Mouse (Mus musculus) thymus, postnatal 10 days (tissue): ENCODE measurements at regions not wholly inside any gene's neighbourhood (a gene's known extent, or its start where the extent isn't known, plus 50 kb on each side); places are given as distances from the start of the nearest gene placed in this dataset.
"Not testable (repeated sequence)": the region's sequence is repeated elsewhere in the genome, so short reads cannot be mapped to it uniquely, and the experiment has no call there.

Source experiments
- DNase-seq, 2 experiments: peaks; one replicate each; pipeline ENCODE4 v3.0.0; 2021; ENCODE audit warnings: low spot score in 2 of 2

DNA sequence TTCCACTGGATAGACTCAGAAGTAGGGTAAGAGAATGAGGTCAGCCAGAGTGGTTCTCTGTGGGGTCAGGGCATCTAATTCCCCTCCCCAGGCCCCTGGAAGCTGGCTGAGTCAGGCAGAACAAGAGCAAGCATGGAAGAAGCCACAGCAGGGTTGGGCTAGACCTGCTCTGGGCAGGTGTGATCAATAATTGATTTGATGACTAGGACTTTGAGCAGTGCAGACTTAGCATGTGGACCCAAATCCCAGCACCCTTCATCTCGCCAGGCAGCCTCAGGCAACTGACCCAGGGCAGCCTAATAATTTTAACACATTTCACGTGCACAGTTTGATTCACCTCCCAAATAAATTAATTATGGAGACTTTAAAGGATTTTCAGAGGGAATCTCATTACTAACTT is 67.2 kb downstream of the Qdpr start:
- DNase-seq, result no peak

DNA sequence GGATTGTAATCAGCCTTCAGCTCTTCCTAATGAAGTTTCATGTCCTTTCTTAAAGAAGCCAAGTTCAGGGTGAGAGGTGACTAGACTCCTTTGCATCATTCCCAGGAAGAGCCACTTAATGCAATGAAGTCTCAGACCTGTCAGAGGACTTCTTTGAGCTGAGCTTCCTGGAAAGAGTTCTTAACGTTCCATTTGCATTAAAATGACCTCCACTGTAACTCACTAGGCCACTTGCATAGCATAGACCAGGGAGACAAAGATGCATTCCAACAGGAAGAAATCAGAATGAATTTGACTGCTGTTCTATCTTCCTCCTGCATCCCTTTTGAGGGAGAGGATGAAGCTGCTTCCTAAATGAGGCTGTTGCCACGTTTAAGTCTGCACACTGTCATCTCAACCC is 71.5 kb downstream of the Qdpr start:
- DNase-seq, result no peak

DNA sequence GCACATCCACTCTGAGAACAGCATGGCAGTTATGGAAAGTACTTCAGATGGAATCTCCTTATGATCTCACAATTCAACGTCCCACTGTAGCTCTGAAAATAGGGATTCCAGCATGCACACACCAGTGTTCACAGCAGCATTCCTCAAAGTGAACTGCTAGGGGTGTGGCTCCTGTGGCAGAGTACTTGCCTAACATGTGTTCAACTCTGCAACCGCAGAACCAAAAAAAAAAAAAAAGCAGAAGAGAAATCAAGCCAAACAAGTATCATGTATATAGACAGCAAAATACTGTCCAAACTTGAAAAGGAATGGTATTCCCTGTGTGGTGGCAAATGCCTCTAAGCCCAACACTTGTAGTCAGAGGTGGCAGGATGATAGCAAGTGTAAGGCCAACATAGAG is 77.0 kb downstream of the Qdpr start:
- no peak for DNase-seq

DNA sequence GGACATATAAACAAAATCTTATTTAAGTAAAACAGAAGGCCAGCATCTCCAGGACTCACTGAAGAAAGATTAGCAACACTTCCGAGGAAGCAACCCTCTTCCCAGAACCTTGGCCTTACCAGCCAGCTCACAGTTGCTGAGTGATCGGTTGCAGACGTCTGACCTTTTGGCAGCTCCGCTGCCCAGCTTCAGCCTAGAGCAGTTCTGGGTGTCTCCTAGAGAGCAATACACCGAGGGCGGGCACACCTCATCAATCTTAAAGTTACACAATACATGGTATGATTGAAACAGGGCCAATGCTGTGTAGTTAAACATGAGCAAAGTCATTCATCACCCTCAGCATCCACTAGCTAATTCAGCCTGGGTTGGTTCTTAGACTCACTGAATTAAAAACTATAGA is 81.6 kb downstream of the Qdpr start:
- DNase-seq, result no peak

DNA sequence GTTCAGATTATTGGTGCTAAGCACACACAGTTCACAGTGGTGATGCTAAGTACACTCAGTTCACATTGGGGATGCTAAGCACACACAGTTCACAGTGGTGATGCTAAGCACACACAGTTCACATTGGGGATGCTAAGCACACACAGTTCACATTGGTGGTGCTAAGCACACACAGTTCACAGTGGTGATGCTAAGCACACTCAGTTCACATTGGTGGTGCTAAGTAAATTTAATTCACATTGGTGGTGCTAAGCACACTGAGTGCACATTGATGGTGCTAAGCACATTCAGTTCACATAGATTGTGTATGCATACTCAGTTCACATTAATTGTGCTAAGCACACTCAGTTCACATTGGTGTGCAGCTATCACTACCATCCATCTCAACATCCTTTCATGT is 89.8 kb downstream of the Qdpr start:
- DNase-seq, result no peak

DNA sequence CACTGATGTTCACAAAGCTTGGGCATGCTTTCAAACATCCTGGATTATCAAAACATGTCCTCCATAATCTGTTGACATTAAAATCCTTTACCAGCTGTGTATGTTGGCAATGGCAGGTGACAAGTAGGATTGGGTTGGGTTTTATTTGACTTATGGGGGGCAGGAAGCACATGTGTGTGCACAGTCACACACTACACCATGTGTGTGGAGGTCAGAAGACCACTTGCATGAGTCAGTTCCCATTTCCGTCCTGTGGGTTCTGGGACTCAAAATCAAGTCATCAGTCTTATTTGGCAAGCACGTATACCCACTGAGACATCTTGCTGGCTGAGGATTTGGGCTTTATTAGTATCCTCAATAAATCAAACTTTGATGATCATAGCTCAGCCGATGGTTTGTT is 109.6 kb downstream of the Qdpr start:
- no peak for DNase-seq

DNA sequence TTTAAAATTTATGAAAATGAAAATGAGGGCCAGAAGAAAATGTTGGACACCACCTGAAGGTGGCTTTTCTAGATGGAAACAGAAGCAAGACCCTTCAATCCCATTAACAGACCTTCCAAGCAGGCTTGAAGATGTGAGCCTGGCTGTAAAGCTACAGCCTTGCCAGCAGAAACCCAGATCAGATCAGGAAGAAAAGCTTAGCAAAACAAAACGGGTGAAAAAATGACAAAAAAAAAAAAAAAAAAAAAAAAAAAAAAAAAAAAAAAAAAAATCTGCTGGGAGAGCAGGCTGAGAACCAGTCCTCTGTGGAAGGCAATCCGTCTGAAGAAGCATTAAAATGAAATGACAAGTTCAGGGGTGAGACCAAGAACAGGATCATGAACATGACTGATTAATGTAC is 113.2 kb downstream of the Qdpr start:
- no peak for DNase-seq

DNA sequence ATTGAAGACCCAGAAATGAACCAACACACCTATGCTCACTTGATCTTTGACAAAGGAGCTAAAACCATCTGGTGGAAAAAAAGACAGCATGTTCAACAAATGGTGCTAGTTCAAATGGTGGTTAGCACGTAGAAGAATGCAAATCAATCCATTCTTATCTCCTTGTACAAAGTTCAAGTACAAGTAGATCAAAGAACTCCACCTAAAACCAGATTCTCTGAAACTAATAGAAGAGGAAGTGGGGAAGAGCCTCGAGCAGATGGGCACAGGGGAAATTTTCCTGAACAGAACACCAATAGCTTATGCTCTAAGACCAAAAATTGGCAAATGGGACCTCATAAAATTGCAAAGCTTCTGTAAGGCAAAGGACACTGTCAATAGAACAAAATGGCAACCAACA is 125.6 kb downstream of the Qdpr start:
- DNase-seq, result not testable (repeated sequence)

DNA sequence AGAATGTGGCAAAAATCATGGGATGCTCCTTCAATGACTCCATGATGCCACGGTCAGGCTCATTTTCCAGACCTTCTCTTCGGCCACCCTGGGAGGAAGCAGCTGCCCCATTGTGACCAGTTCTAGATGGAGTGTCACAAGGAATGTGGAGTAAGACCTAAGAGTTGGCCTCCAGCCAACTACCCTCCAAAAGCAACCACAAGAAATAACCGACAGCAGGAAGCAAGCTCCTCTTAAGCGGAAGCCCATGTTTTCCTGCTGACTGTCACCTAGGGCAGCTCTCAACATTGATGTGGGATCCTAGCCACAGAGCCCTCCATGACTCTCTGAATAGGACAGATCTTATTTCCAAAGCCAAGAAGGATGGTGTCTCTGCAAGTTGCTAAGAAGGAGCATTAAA is 126.5 kb downstream of the Qdpr start:
- no peak for DNase-seq

DNA sequence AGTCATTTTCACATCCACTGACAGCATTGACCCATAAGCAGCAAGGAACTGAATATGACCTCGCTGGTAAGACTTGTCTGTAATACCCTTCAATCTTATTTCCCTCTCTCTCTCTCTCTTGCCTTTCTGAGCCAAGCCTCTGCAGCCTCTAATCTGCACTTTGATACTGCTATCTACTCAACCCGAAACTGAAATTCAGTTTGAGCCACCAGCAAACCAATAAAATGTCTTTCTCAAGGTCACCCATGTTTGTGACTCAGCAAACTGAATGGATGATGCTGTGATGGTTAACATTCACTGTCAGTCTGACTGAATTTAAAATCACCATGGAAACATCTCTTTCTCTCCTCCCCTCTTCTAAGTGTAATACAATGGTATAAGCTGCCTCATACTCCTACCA is 132.0 kb downstream of the Qdpr start:
- DNase-seq, result no peak

DNA sequence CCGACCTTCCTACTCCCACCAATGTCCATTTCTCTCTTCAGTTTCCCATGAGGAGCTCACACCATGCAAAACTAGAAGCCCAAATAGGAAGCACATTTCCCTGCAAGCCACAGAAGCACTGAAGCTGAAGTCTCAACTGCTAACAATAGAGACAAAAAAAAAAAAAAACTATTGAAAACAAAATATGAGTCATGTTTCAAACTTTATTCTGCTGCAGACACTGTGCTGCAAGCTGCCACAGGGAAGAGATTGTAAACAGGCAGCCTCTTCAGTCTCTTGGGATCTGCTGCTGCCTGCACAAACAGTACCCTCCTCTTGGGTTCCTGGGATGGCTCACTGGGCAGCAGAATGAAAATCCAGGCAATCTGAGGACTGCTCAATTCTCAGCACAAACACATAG is 148.9 kb downstream of the Qdpr start:
- DNase-seq, result no peak

DNA sequence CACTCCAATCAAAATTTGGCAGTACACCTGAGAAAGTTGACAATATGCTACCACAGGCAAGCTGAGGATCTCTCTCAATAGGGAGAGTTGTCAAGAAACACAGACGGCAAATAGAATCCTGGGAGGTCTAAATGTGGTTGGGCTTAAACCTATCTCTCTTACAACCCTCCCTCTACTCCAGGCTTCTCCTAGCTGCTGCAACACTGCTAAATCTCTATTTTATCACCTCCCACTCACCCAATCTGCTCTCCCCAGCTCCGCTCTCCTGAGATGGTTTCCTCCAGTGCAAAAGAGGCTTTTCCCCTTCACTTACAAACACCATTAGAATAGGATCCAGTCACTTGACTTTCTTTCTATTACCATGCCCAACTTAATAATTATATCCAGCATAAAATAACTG is 151.2 kb downstream of the Qdpr start:
- DNase-seq, result no peak

DNA sequence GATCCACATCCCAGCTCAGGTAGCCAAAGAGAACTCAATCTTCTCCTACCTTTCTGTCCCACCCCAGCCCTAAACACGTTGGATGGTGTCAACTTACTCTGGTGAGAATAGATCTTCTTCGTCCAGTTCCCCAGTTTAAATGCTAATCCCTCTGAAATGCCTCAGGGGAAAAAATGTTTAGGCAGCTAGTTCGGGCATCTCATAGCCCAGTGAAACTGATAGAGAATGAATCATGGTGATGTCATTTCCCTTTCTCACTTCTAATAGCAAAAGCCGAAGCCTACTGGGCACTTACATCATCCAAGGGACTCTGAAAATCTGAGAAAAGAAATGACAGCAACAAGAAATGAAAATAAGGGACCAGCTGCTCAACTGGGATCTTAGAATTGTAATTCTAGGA is 154.9 kb downstream of the Qdpr start:
- no peak for DNase-seq

DNA sequence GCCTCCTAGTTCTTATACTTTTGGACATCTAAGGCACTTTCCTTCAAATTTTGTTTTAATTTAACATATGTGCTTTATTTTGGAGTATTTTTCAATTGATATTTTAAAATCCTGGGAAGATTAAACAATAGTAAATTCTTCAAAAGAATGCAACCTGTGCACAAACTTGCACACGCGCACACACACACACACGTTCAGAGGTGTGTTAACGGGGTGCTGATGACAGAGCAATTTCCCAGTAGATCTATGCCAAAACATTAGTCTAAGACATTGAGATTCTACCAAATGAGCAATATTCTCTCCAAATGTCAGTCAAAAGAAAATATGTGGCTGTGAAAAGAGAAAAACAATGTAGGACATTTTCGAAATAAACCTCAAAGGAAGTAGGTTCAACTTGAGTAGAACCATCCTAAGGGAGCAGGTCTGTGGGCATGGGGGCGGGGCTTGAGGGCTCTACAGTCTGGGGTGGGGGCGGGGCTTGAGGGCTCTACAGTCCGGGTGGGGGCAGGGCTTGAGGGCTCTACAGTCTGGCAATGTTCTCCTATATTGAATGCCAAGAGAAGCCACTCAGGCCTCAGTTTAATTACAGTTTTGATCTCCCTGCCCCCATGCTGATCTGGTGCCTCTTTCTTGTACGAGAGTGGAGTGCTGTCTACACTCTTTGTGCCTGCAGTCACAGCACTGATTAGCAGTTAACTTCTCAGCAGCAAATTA is 157.0 kb downstream of the Qdpr start:
- no peak for DNase-seq

DNA sequence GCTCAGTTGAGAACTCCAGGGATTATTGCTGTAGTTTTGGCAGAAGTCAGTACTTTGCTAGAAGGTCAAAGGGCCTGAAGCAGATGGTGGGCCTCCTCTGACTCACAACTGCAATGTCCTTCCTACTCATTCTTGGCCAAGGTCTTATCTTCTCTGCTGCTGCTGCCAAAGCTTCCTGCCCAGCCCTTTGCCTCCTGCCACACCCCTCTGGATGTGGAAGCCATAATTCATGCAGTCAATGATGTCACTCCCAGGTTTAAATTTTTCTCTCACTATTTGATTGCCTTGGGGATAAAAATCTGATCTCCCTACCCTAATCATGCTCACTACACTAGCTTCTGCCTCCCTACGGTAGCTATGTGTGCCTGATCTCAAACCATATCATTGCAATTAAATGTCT is 157.7 kb downstream of the Qdpr start:
- no peak for DNase-seq

DNA sequence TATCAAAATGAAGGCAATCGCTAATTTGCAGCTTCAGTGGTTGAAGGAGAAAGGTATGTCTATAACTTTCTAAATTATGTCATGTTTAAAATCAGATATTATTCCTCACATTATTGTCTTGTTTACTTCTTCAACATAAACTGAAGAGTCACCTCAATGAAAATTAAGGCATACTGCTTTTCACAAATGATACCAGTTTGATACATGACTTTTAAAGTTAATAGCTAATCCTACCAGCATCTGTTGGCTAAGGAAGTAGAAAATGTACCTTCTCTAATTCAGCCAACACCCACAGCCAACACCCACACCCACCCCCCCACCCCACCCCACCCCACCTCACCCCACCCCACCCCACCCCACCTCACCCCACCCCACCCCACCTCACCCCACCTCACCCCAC is 158.3 kb downstream of the Qdpr start:
- DNase-seq, result no peak

DNA sequence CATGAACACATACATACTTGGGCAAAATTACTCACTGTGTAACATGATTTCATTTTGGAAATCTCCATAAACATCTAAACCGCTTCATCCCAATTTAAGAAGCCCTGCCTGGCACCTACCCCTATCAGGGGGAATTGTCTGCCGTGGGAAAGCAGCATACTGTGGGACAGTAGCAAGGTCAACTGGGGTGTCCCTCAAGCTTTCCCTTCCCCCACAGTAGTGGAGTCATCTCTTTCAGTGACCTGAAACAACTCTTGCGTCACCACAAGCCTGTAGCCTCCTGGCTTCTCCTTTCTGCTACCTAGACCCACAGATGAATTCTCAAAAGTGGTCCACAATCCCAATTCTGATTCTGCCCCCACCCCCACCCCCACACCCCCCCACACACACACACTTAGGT is 158.8 kb downstream of the Qdpr start:
- no peak for DNase-seq

DNA sequence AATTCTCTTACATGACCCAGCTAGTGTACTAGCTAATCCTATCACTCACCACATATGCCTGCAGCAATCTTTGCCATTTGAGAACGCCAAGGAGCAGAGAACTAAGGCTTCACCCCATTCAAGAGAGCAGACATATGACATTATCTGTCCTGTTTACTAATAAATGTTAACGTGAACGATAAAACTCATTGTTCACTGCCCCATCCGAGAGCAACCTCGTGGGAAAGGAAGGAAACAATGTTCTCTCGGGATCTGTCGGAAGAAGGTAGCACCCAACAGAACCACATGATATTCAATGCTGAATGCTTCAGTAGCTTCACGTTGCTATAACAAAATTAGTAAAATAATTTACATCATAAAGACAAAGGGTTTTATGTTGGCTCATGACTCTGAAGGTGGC is 163.6 kb downstream of the Qdpr start:
- no peak for DNase-seq

DNA sequence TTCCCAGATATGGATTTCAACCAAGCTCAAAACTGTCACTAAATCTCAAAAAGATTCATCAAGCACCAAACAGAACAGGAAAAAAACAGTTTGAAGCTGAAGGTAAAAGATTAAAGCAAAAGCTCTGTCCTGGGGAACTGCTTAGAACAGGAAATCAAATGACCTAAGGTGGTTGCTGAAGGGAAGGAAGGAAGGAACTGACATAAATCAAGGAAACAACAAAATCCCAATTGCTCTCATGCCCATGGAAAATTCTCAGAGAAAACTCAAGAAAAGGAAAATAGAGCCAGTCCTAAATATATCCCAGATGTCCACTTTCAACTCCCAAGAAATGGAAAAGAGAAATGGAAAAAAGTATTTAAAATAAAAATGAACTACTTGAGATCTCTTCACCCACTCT is 165.4 kb downstream of the Qdpr start:
- no peak for DNase-seq

DNA sequence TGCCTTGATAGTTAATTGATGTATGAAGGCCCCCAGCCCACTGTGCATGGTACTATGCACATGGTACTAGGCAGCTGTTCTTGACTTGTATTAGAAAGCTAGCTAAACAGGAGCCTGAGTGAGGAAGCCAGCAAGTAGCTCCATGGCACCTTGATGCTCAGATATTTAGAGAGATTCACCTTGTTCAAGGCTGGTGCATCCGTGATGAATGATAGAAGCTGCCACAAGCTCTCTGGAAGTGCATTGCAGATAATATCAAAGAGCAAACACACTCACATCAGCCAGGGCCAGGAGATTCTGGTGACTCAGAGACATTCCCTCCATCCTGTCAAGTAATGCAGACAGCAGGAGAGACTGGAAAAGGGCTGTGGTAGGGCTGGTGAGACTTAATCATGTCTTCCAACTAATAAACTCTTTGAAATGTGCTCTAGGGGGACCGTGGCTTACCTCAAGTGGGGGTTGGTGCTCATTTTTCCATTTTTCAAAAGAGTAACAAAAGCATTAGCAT is 166.1 kb downstream of the Qdpr start:
- DNase-seq, result no peak

DNA sequence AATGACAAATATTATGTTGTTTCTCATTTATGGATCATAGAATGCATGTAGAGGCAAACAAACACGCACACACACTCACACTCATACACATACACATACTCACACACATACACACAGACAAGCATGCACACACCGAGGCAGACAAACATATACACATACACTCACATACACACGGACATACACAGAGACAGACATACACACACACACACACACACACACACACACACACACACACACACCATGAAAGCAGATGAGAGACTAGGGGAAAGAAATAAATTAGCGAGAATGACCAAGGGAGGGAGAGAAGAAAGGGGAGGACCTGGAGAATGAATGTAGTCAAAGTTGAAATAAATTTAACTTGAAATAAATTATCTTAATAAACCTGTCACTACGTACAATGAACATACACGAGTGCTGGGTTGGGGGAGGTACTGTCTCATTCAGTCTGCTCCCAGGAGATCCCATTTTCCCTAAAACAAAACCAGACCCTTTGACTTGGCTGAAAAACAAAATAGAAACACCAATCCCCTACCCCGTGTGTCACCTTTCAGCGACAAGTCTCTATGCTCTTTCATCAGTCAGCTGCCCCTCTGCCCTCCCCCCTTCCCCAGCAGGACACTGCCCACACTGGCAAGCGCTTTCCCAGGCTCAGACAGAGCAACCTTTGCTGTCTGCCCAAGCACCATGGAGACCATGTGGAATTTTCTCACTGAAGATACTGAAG is 167.7 kb downstream of the Qdpr start:
- DNase-seq, result no peak

DNA sequence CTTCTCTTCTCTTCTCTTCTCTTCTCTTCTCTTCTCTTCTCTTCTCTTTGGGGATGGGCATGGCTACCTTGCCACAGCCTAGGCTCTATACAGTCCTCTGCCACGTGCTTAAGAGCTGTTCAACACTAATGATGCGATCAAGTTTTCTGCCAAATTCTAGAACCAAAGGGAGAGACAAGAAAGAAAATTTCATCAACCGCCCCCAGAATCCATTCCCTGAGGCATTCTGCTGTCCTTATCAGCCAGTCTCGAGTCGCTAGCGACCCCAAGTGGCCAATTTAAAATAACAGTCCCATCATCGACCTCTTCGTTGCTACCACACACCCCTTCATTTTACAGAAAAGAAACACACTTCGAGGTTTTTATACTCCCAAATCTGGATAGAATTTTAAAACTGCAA is 171.5 kb downstream of the Qdpr start:
- DNase-seq, result peak in 1 of 2 experiments; percentile 12

DNA sequence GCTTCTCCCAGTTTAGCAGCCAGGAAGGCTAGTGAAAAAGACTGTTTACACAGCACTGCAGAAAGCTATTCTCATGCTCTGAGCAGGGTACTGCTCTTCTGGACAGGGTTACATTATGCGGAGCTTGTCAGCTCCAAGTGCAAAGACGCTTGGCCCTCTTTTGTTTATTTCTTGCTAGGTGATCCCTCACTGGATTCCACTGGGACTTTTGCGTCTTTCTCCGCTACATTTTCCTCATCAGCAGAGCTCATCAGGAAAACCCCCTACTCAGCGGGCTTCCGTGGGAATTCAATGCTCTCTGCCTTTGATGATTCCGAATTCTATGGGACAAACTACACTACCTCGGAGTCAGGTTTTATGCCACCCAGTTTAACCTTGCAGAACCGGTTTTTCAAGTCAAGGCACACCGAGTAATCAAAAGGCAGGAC is 172.0 kb downstream of the Qdpr start:
- no peak for DNase-seq

DNA sequence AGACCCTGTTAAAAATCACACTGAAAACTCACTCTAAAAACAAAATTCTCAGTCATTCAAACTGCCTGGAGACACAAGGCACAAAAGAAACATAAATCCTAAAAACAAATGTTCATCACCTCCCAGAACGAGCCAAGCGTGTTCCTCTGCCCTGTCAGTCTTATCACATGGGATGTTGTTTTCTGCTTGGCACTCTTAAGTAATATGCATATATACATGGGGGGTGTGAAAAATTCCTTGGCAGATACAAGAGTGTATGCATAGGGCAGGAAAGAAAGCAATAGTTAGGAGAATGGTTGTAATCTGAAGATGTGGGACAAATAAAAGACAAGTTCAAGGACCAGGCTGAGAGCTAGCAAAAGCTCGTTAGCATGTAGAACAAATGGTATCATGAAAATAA is 179.4 kb downstream of the Qdpr start:
- no peak for DNase-seq
